Mouse (Mus musculus): Measurements from ENCODE around the gene Tbxa2r. TPM values are rescaled to one million over a fixed set of nuclear protein-coding genes. Genes with fewer than 3 reads are reported as not detected.

Gene Tbxa2r
- polyA plus RNA-seq, 1 experiment: not detected

GRCm38 (mm10) chr10:81297845-81298244 lies 30.7 kb upstream of the Tbxa2r start:
- TF ChIP-seq POLR2A (IDR thresholded peaks at IDR 0.05; ENCODE audit: insufficient read depth, low read depth, low read length) (no peak), CTCF (IDR thresholded peaks at IDR 0.05; ENCODE audit: insufficient read depth, low read depth, low read length) (no peak)
- H3K27ac ChIP-seq (ENCODE audit: insufficient read depth, low read depth, low read length): peak overlapping the region; percentile 42
- peaks cover 86% of the 10 kb centered on the region for H3K4me1 ChIP-seq (ENCODE audit: control insufficient read depth, insufficient read depth, low read length)
- 0 out of 2 replicates have a peak overlapping the region, but pooled peaks have one; percentile 1 for H3K4me3 ChIP-seq (ENCODE audit: insufficient read depth, low read depth, low read length)
- WGBS: 58% methylated on average over 10 of the region's 10 CpGs

GRCm38 (mm10) chr10:81298369-81299100 lies 30.0 kb upstream of the Tbxa2r start:
- WGBS: 68% methylated on average over 17 of the region's 17 CpGs
- no peak for TF ChIP-seq POLR2A (IDR thresholded peaks at IDR 0.05; ENCODE audit: insufficient read depth, low read depth, low read length)
- no peak for TF ChIP-seq CTCF (IDR thresholded peaks at IDR 0.05; ENCODE audit: insufficient read depth, low read depth, low read length)
- H3K27ac ChIP-seq (ENCODE audit: insufficient read depth, low read depth, low read length): peak overlapping the region; percentile 42
- H3K4me3 ChIP-seq (ENCODE audit: insufficient read depth, low read depth, low read length): no peak overlapping the region
- peaks cover 93% of the 10 kb centered on the region for H3K4me1 ChIP-seq (ENCODE audit: control insufficient read depth, insufficient read depth, low read length)

GRCm38 (mm10) chr10:81299585-81300351 lies 28.8 kb upstream of the Tbxa2r start:
- Histone ChIP-seq H3K4me1 (ENCODE audit: control insufficient read depth, insufficient read depth, low read length) (peaks cover 93% of the 10 kb centered on the region), H3K27ac (ENCODE audit: insufficient read depth, low read depth, low read length) (peak overlapping the region; percentile 42), H3K4me3 (ENCODE audit: insufficient read depth, low read depth, low read length) (no peak overlapping the region)
- 76% methylated on average over 14 of the region's 14 CpGs for WGBS
- TF ChIP-seq CTCF (IDR thresholded peaks at IDR 0.05; ENCODE audit: insufficient read depth, low read depth, low read length) (no peak), POLR2A (IDR thresholded peaks at IDR 0.05; ENCODE audit: insufficient read depth, low read depth, low read length) (no peak)

- WGBS: 76% methylated on average over 9 of the region's 9 CpGs
- Histone ChIP-seq H3K4me1 (ENCODE audit: control insufficient read depth, insufficient read depth, low read length) (peaks cover 93% of the 10 kb centered on the region), H3K27ac (ENCODE audit: insufficient read depth, low read depth, low read length) (peak overlapping the region; percentile 42), H3K4me3 (ENCODE audit: insufficient read depth, low read depth, low read length) (no peak overlapping the region)
- no peak for TF ChIP-seq CTCF (IDR thresholded peaks at IDR 0.05; ENCODE audit: insufficient read depth, low read depth, low read length)
These were observed 28.1 kb upstream of the Tbxa2r start for GRCm38 (mm10) chr10:81300352-81300907.

GRCm38 (mm10) chr10:81301321-81301720 lies 27.2 kb upstream of the Tbxa2r start:
- TF ChIP-seq CTCF (IDR thresholded peaks at IDR 0.05; ENCODE audit: insufficient read depth, low read depth, low read length) (no peak), POLR2A (IDR thresholded peaks at IDR 0.05; ENCODE audit: insufficient read depth, low read depth, low read length) (no peak)
- Histone ChIP-seq H3K4me1 (ENCODE audit: control insufficient read depth, insufficient read depth, low read length) (peaks cover 84% of the 10 kb centered on the region), H3K4me3 (ENCODE audit: insufficient read depth, low read depth, low read length) (no peak overlapping the region), H3K27ac (ENCODE audit: insufficient read depth, low read depth, low read length) (no peak overlapping the region)
- WGBS: 79% methylated on average over 9 of the region's 9 CpGs

GRCm38 (mm10) chr10:81302288-81302687 lies 26.2 kb upstream of the Tbxa2r start:
- H3K4me1 ChIP-seq (ENCODE audit: control insufficient read depth, insufficient read depth, low read length): peaks cover 77% of the 10 kb centered on the region
- H3K27ac ChIP-seq (ENCODE audit: insufficient read depth, low read depth, low read length): peak overlapping the region; percentile 99
- WGBS: 9% methylated on average over 4 of the region's 4 CpGs
- TF ChIP-seq POLR2A (IDR thresholded peaks at IDR 0.05; ENCODE audit: insufficient read depth, low read depth, low read length) (no peak), CTCF (IDR thresholded peaks at IDR 0.05; ENCODE audit: insufficient read depth, low read depth, low read length) (no peak)
- H3K4me3 ChIP-seq (ENCODE audit: insufficient read depth, low read depth, low read length): peak overlapping the region; percentile 37

GRCm38 (mm10) chr10:81302781-81303218 lies 25.7 kb upstream of the Tbxa2r start:
- TF ChIP-seq CTCF (IDR thresholded peaks at IDR 0.05; ENCODE audit: insufficient read depth, low read depth, low read length) (no peak), POLR2A (IDR thresholded peaks at IDR 0.05; ENCODE audit: insufficient read depth, low read depth, low read length) (no peak)
- 18% methylated on average over 14 of the region's 14 CpGs for WGBS
- Histone ChIP-seq H3K4me1 (ENCODE audit: control insufficient read depth, insufficient read depth, low read length) (peaks cover 72% of the 10 kb centered on the region), H3K4me3 (ENCODE audit: insufficient read depth, low read depth, low read length) (peak overlapping the region; percentile 37), H3K27ac (ENCODE audit: insufficient read depth, low read depth, low read length) (peak overlapping the region; percentile 99)

- no peak for TF ChIP-seq CTCF (IDR thresholded peaks at IDR 0.05; ENCODE audit: insufficient read depth, low read depth, low read length)
- no peak for TF ChIP-seq POLR2A (IDR thresholded peaks at IDR 0.05; ENCODE audit: insufficient read depth, low read depth, low read length)
- Histone ChIP-seq H3K27ac (ENCODE audit: insufficient read depth, low read depth, low read length) (peak overlapping the region; percentile 99), H3K4me1 (ENCODE audit: control insufficient read depth, insufficient read depth, low read length) (peaks cover 68% of the 10 kb centered on the region), H3K4me3 (ENCODE audit: insufficient read depth, low read depth, low read length) (peak overlapping the region; percentile 37)
- WGBS: 26% methylated on average over 10 of the region's 10 CpGs
These were observed 25.3 kb upstream of the Tbxa2r start for GRCm38 (mm10) chr10:81303258-81303657.

GRCm38 (mm10) chr10:81303761-81304160 lies 24.8 kb upstream of the Tbxa2r start:
- Histone ChIP-seq H3K4me1 (ENCODE audit: control insufficient read depth, insufficient read depth, low read length) (peaks cover 63% of the 10 kb centered on the region), H3K4me3 (ENCODE audit: insufficient read depth, low read depth, low read length) (peak overlapping the region; percentile 37), H3K27ac (ENCODE audit: insufficient read depth, low read depth, low read length) (peak overlapping the region; percentile 99)
- TF ChIP-seq CTCF (IDR thresholded peaks at IDR 0.05; ENCODE audit: insufficient read depth, low read depth, low read length) (no peak), POLR2A (IDR thresholded peaks at IDR 0.05; ENCODE audit: insufficient read depth, low read depth, low read length) (no peak)
- 50% methylated on average over 7 of the region's 7 CpGs for WGBS
